Mouse (Mus musculus): Measurements from ENCODE around the gene Jak2. TPM values are rescaled to one million over a fixed set of nuclear protein-coding genes. Genes with fewer than 3 reads are reported as not detected.
A peak's percentile ranks its signal among the peaks of the same experiment; 100 is the strongest.

Gene Jak2
- polyA plus RNA-seq, 1 experiment from 2014 or later, result 14.9 TPM

DNA sequence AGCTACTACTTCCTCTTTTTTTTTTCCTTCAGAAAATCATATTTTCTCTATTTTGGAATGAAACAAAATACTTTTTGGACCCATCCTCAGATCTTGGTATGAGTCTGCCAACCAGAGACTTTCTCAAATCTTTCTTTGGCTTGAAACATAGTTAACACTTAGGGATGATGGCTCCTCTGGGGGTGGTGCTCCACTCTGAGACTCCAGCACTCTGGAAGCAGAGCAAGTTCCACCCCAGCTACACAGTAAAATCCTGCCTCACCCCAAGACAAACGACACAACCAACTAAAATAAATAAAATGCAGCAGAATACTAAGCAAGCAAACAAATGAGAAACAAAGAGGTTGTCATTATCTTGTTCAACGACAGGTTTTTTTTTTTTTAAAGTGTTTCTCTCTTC lies 11.0 kb upstream of the Jak2 start:
- Histone ChIP-seq H3K9me3 (replicated peaks; ENCODE audit: control insufficient read depth, low read length) (no peaks in the 10 kb centered on the region), H3K36me3 (replicated peaks; ENCODE audit: control insufficient read depth, insufficient read depth, low read depth, low read length) (no peaks in the 10 kb centered on the region), H3K27ac (replicated peaks; ENCODE audit: low read depth, low read length) (no peak overlapping the region), H3K9ac (replicated peaks; ENCODE audit: low read length) (no peak overlapping the region), H3K4me1 (ENCODE audit: control insufficient read depth, insufficient read depth, low read length) (no peaks in the 10 kb centered on the region), H3K27me3 (ENCODE audit: control insufficient read depth, insufficient read depth, low read length) (no peaks in the 10 kb centered on the region), H3K4me2 (ENCODE audit: low read depth, low read length) (no peak overlapping the region), H3K4me3 (ENCODE audit: low read depth, low read length) (no peak overlapping the region)
- WGBS, result 73% methylated on average over 2 of the region's 2 CpGs
- no peak for DNase-seq (ENCODE audit: low spot score)
- no peak for ATAC-seq (replicated peaks; ENCODE audit: insufficient number of reproducible peaks, low FRiP score, low TSS enrichment, low read depth)

DNA sequence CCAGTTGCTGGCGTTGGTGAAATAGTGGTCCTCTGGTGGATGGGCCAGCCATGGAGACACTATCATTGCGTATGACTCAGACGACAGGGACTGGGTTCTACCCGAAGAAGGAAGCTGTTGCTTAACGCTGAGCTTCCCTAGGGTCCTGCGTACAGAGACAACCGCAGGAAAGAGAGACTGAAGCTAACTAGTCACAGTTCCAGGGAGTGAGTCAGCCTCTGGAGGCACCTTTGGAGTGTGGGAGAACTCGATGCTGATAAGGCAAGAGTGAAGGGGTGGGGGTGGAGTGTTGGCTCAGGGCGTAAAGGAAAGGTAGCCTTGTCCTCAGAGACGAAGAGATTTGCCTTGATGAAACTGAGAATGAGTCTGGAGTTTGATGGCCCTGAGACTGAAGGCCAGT lies 10.0 kb upstream of the Jak2 start:
- Histone ChIP-seq H3K4me2 (ENCODE audit: low read depth, low read length) (no peak overlapping the region), H3K27ac (replicated peaks; ENCODE audit: low read depth, low read length) (no peak overlapping the region), H3K4me1 (ENCODE audit: control insufficient read depth, insufficient read depth, low read length) (no peaks in the 10 kb centered on the region), H3K27me3 (ENCODE audit: control insufficient read depth, insufficient read depth, low read length) (no peaks in the 10 kb centered on the region), H3K9ac (replicated peaks; ENCODE audit: low read length) (no peak overlapping the region), H3K4me3 (ENCODE audit: low read depth, low read length) (no peak overlapping the region), H3K36me3 (replicated peaks; ENCODE audit: control insufficient read depth, insufficient read depth, low read depth, low read length) (no peaks in the 10 kb centered on the region), H3K9me3 (replicated peaks; ENCODE audit: control insufficient read depth, low read length) (no peaks in the 10 kb centered on the region)
- 73% methylated on average over 10 of the region's 10 CpGs for WGBS
- DNase-seq (ENCODE audit: low spot score) (no peak), ATAC-seq (replicated peaks; ENCODE audit: insufficient number of reproducible peaks, low FRiP score, low TSS enrichment, low read depth) (no peak)

DNA sequence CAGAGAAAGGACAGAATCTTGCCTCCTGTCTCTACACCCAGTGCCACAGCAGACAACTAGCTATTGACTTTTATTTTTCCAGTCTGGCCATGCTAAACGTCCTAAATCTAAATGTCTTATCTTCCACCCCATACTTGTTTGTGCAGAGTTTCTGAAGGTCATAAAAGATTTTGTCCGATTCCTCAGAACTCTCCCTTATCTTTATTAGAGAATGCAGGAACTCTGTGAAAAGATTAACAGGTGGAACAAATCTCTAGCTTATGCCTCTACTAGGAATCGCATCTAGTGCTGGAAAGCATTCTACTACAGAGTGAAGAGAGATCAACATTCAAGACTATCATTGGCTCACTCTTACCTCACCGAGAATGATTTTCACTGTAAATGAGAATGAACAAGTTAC lies 1.7 kb upstream of the Jak2 start:
- no peaks in the 10 kb centered on the region for H3K4me1 ChIP-seq (ENCODE audit: control insufficient read depth, insufficient read depth, low read length)
- no peak overlapping the region for H3K9ac ChIP-seq (replicated peaks; ENCODE audit: low read length)

DNA sequence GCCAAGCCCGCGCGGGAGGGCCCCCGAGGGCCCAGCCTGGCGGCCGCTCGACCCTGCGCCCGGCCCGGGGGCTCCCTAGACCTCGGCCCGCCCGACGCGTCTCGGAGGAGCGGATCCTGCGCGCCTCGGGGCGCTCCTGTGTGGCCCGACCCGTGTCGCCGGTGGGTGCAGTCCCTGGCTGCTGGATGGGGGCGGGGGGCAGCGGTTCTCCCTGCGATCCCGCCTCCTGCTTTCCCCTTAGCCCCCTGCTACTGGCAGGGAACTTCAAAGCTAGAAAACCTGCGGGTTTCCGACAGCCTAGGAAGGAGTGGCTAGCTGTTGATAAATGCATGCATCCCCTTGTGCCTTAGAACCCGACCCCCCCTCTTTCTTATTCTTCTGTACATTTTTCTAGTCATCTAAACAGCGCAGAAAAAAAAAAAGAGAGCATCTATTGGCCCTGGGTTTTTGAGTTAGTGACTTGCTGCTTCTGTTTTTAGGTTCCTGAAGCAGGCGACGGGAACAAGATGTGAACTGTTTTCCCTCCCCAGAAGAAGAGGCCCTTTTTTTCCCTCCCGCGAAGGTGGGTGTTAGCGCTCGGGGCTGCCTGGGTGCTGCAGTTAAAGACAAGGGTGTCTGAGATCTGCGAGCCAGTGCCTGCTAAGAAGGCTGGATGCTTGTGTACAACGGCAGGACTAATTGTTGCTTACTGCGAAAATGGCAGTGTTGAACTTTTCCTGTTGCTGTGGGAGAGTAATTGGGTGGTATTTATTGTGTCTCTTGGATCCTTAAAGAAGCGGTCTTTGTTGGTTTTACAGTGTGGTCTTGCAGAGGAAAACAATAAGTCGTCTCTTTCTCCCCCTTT lies 552 bp downstream of the Jak2 start:
- no peaks in the 10 kb centered on the region for H3K9me3 ChIP-seq (replicated peaks; ENCODE audit: control insufficient read depth, low read length)
- DNase-seq (ENCODE audit: low spot score) (peak; percentile 61), ATAC-seq (replicated peaks; ENCODE audit: insufficient number of reproducible peaks, low FRiP score, low TSS enrichment, low read depth) (peak; percentile 86)
- no peaks in the 10 kb centered on the region for H3K4me1 ChIP-seq (ENCODE audit: control insufficient read depth, insufficient read depth, low read length)
- H3K4me2 ChIP-seq (ENCODE audit: low read depth, low read length), result peak overlapping the region; percentile 87
- peak overlapping the region; percentile 89 for H3K4me3 ChIP-seq (ENCODE audit: low read depth, low read length)
- no peaks in the 10 kb centered on the region for H3K27me3 ChIP-seq (ENCODE audit: control insufficient read depth, insufficient read depth, low read length)
- no peaks in the 10 kb centered on the region for H3K36me3 ChIP-seq (replicated peaks; ENCODE audit: control insufficient read depth, insufficient read depth, low read depth, low read length)
- peak overlapping the region; percentile 95 for H3K27ac ChIP-seq (replicated peaks; ENCODE audit: low read depth, low read length)
- peak overlapping the region; percentile 88 for H3K9ac ChIP-seq (replicated peaks; ENCODE audit: low read length)
- under 1% methylated on average over 32 of the region's 44 CpGs for WGBS

More for the DNA sequence above, 1.7 kb upstream of the Jak2 start:
- Histone ChIP-seq H3K36me3 (replicated peaks; ENCODE audit: control insufficient read depth, insufficient read depth, low read depth, low read length) (no peaks in the 10 kb centered on the region), H3K9me3 (replicated peaks; ENCODE audit: control insufficient read depth, low read length) (no peaks in the 10 kb centered on the region), H3K27ac (replicated peaks; ENCODE audit: low read depth, low read length) (no peak overlapping the region), H3K4me2 (ENCODE audit: low read depth, low read length) (no peak overlapping the region), H3K27me3 (ENCODE audit: control insufficient read depth, insufficient read depth, low read length) (no peaks in the 10 kb centered on the region), H3K4me3 (ENCODE audit: low read depth, low read length) (no peak overlapping the region)
- ATAC-seq (replicated peaks; ENCODE audit: insufficient number of reproducible peaks, low FRiP score, low TSS enrichment, low read depth) (no peak), DNase-seq (ENCODE audit: low spot score) (no peak)
- 69% methylated on average over 4 of the region's 4 CpGs for WGBS

DNA sequence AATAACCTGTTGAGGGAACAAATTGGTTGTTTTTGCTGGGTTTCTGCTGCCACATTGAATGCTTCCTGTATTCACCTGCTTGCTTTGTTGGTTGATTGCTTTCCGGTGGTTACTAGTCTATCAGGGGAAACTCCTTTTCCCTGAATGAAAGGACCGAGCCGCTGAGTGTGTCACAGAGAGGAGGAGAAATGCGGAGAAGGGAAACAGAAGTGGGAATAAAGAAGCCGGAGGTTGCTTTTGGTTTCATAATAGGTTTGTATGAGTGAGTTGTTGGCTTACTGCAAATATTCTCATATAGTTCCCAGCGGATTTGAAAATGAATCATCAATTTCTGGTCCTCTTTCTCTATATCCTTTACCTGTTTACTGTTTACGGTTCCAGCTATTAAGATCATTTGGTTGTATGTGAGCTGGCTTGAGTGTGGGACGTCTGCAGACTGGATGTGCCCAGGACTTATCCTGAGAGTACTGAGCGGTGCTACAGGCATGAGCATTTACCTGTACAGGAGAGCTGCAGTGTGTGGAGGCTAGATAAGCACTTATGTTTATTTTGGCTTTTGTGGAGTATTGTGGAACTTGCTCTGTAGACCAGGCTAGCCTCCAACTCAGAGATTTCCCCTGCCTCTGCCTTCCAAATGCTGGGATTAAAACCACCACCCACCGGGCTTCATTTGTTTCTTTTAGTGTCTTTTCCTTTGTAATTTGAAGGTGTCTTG lies 1.4 kb downstream of the Jak2 start:
- Histone ChIP-seq H3K4me3 (ENCODE audit: low read depth, low read length) (peak overlapping the region; percentile 89), H3K9ac (replicated peaks; ENCODE audit: low read length) (peak overlapping the region; percentile 4; the same call in 1 of the 2 replicates), H3K36me3 (replicated peaks; ENCODE audit: control insufficient read depth, insufficient read depth, low read depth, low read length) (no peaks in the 10 kb centered on the region), H3K4me1 (ENCODE audit: control insufficient read depth, insufficient read depth, low read length) (no peaks in the 10 kb centered on the region), H3K27ac (replicated peaks; ENCODE audit: low read depth, low read length) (no peak overlapping the region), H3K27me3 (ENCODE audit: control insufficient read depth, insufficient read depth, low read length) (no peaks in the 10 kb centered on the region), H3K9me3 (replicated peaks; ENCODE audit: control insufficient read depth, low read length) (no peaks in the 10 kb centered on the region), H3K4me2 (ENCODE audit: low read depth, low read length) (peak overlapping the region; percentile 87)
- DNase-seq (ENCODE audit: low spot score), result no peak
- WGBS, result 30% methylated on average over 10 of the region's 10 CpGs
- no peak for ATAC-seq (replicated peaks; ENCODE audit: insufficient number of reproducible peaks, low FRiP score, low TSS enrichment, low read depth)

- peak; percentile 93 for DNase-seq (ENCODE audit: low spot score)
- Histone ChIP-seq H3K9ac (replicated peaks; ENCODE audit: low read length) (no peak overlapping the region), H3K4me1 (ENCODE audit: control insufficient read depth, insufficient read depth, low read length) (no peaks in the 10 kb centered on the region), H3K9me3 (replicated peaks; ENCODE audit: control insufficient read depth, low read length) (no peaks in the 10 kb centered on the region), H3K36me3 (replicated peaks; ENCODE audit: control insufficient read depth, insufficient read depth, low read depth, low read length) (no peaks in the 10 kb centered on the region), H3K27ac (replicated peaks; ENCODE audit: low read depth, low read length) (no peak overlapping the region), H3K4me2 (ENCODE audit: low read depth, low read length) (peak overlapping the region; percentile 32), H3K27me3 (ENCODE audit: control insufficient read depth, insufficient read depth, low read length) (no peaks in the 10 kb centered on the region), H3K4me3 (ENCODE audit: low read depth, low read length) (no peak overlapping the region; the same call in 1 of the 2 replicates)
- ATAC-seq (replicated peaks; ENCODE audit: insufficient number of reproducible peaks, low FRiP score, low TSS enrichment, low read depth), result peak; percentile 66; the same call in 1 of the 2 replicates
- WGBS, result 3% methylated on average over 9 of the region's 9 CpGs
Measured at GRCm38 (mm10) chr19:29253728-29254127, 2.1 kb downstream of the Jak2 start.

DNA sequence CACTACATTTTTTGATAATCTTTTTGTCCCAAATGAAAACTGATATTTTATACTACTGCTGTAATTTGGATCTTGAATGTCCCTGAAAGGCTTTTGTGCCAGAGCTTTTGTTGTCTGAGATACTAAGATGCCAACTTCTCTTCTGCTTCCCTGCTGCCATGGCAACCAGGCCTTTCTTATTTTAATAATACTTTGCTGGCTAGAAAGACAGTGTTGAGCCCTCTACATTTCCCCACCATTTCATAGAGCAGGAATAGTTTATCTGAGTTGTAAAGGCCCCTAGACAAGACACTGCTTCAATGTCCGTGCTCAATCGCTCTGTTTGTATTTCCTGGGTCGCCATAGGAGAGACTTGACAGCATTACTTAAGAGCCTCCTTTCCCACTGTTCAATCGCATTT lies 3.0 kb downstream of the Jak2 start:
- H3K4me3 ChIP-seq (ENCODE audit: low read depth, low read length), result no peak overlapping the region
- H3K9ac ChIP-seq (replicated peaks; ENCODE audit: low read length), result no peak overlapping the region
- no peak for ATAC-seq (replicated peaks; ENCODE audit: insufficient number of reproducible peaks, low FRiP score, low TSS enrichment, low read depth)
- H3K27ac ChIP-seq (replicated peaks; ENCODE audit: low read depth, low read length), result no peak overlapping the region
- H3K4me1 ChIP-seq (ENCODE audit: control insufficient read depth, insufficient read depth, low read length), result no peaks in the 10 kb centered on the region
- H3K9me3 ChIP-seq (replicated peaks; ENCODE audit: control insufficient read depth, low read length), result no peaks in the 10 kb centered on the region
- H3K4me2 ChIP-seq (ENCODE audit: low read depth, low read length), result no peak overlapping the region
- WGBS, result 50% methylated on average over 4 of the region's 4 CpGs
- DNase-seq (ENCODE audit: low spot score), result no peak
- no peaks in the 10 kb centered on the region for H3K36me3 ChIP-seq (replicated peaks; ENCODE audit: control insufficient read depth, insufficient read depth, low read depth, low read length)
- no peaks in the 10 kb centered on the region for H3K27me3 ChIP-seq (ENCODE audit: control insufficient read depth, insufficient read depth, low read length)

Data from embryonic facial prominence, embryonic 11.5 days (tissue).